Mouse (Mus musculus): ENCODE results near the gene Adgre5.

DNA sequence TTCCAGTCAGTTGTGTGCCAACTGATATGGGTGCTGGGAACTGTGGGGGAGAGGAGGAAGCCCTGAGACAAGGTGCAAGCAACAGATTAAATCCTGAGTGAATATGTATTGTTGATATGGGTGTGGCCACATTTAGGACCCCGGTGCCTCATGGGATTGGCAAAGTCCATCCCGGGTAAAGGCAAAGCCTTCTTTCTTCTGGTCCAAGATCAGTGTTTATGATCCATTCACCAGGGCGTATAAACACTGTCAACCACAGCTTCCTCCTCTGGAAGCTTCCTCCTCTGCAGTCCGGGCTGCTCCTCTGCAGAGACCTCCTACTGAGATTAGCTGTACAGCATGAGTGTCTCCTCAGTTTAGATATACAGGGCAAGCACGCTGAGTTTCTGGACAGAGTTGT, 27.4 kb upstream of the Adgre5 start:
- TF ChIP-seq POLR2A (IDR thresholded peaks at IDR 0.05; ENCODE audit: insufficient read depth, low read depth, low read length) (no peak), CTCF (IDR thresholded peaks at IDR 0.05) (no peak), EP300 (IDR thresholded peaks at IDR 0.05; ENCODE audit: insufficient read depth, low read depth, low read length) (peak; percentile 36; the same call in 1 of the 2 replicates)
